Mouse (Mus musculus): ENCODE measurements around the gene Fh1. TPM values are rescaled to one million over a fixed set of nuclear protein-coding genes. Genes with fewer than 3 reads are reported as not detected.

The Fh1 gene
- total RNA-seq, 2 experiments from 2014 or later: 73.6 to 78.2 TPM

Other genes with a start within 250 kb of the Fh1 start
- gene Rgs7, start 133.1 kb downstream of the Fh1 start, total RNA-seq (2021): 10 to 100 TPM; 74.6 to 76.5 TPM
- gene Kmo, start 5.3 kb downstream of the Fh1 start, total RNA-seq (2021): under 1 TPM in 1 of 2 experiments, not detected in 1; 0.38 TPM
- gene Opn3, start 67.1 kb upstream of the Fh1 start, total RNA-seq (2021): 1 to 10 TPM; 1.0 to 1.2 TPM
- 1 to 10 TPM; 3.0 to 5.1 TPM for gene Chml, start 67.3 kb upstream of the Fh1 start, total RNA-seq (2021)
- gene Wdr64, start 73.0 kb upstream of the Fh1 start, total RNA-seq (2021): not detected

All from layer of hippocampus, postnatal 36 days (tissue).